Mouse (Mus musculus) gastrocnemius, adult 2 months (tissue): ENCODE data around the gene Npb. TPM values are rescaled to one million over a fixed set of nuclear protein-coding genes. Genes with fewer than 3 reads are reported as not detected.

Experiments
- DNase-seq: peaks from one replicate; pipeline ENCODE4 v3.0.0; 2022
- H3K27ac ChIP-seq: fragments of 200-600 bp; 2 replicates; pipeline ENCODE4 v1.8.1; 2022; ENCODE audit warnings: mild to moderate bottlenecking
- H3K4me3 ChIP-seq: fragments of 200-600 bp; 2 replicates; pipeline ENCODE4 v1.8.1; 2022; ENCODE audit warnings: mild to moderate bottlenecking, moderate library complexity
- CTCF ChIP-seq: fragments of 200-600 bp; IDR thresholded peaks from 2 replicates; pipeline ENCODE4 v1.8.1; 2022; ENCODE audit warnings: antibody characterized with exemption, mild to moderate bottlenecking, moderate library complexity
- intact Hi-C: fragments of 180-260 bp; cut with DNase I; formaldehyde crosslinking; loops from one replicate; pipeline ENCODE4 v1.15.1; 2025
- total RNA-seq, 2 experiments: library from RNA; stranded (reverse); gene quantifications; 2 replicates each; pipeline ENCODE4 v1.2.3; 2021

Gene Npb
- total RNA-seq, 2 experiments from 2014 or later = 0.78 TPM; not detected in 1

DNA sequence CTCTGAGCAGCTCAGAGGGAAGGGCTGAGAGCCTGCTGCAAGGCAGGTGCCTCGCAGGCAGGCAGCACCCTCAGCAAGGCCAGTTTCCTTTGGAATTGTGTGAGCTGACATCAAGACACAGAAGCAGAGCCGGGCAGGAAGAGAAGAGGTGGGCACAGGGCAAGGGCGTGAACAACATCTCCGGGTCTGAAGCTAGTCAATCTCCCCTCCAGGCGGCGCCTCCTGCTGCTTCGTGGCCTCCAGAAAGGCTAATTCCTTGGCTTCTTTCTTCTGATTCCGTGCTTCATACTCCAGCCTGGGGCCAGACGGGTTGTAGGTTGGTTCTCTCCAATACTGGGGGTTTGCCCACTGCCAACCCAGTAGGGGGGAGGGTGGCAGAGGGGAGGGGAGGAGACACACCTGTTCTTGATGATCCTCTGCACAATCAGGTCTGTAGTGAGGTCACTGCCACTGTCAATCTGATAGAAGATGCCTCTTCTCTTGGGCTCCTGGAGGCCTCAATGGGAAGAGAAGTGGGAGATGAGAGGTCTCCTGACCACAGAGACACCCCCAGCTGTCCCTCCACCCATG lies 2.3 kb downstream of the Npb start:
- TF ChIP-seq CTCF = no peak
- no peak overlapping the region for H3K4me3 ChIP-seq
- no peak for DNase-seq
- intact Hi-C loops = loop anchor here (5.0 kb wide), 1 partner anchor 33 kb away; no protein-coding TSS in a partner anchor
- no peak overlapping the region for H3K27ac ChIP-seq

DNA sequence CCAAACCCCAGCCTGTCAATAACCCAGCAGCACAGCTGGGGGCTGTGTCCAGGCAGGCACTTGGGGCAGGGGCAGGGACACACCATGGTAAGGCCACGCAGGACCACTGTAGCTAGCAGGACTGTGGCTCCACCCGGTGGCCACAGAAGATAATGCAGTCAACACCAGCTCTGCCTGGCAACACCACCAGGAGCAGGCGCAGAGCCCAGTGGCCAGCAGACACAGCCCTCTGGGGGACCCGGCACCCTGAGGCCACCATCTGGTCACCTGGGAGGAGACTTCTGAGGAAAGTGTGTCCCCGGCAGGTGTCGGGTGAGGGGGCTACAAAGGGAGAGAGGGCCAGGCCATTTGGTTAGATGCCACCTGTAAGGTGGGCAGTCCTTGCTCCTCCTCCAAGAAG lies 4.5 kb downstream of the Npb start:
- DNase-seq = peak; percentile 88
- Histone ChIP-seq H3K4me3 (no peak overlapping the region), H3K27ac (no peak overlapping the region)
- intact Hi-C loops = loop anchor here (1.0 to 5.0 kb wide), 3 partner anchors 35 to 123 kb away; no protein-coding TSS in a partner anchor
- TF ChIP-seq CTCF = peak; percentile 92

DNA sequence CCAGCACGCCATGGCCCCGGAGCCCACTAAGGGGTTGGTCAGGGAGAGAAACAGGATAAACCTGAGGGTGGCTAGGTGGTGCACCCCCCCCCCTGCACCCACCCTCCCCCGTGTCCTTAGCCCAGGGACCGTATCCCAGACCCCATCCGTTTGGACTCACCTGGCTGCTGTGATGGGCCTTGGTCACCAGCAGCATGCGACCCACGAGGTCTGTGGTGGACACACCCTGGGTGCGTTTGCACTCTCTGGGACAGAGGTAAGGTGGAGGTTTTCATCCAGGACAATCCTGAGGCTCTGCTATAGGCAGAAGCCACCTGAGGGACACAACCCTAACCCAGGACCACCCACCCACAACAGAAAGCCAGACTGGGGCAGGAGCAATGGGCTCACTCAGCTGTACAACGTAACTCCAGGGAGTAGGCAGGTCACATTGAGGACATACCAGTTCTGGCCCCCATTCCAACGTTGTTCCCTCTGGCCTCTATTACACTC lies 5.2 kb downstream of the Npb start:
- Histone ChIP-seq H3K4me3 (no peak overlapping the region), H3K27ac (no peak overlapping the region)
- DNase-seq = no peak
- intact Hi-C loops = loop anchor here (2.0 to 5.0 kb wide), 2 partner anchors 36 to 99 kb away; no protein-coding TSS in a partner anchor
- no peak for TF ChIP-seq CTCF

DNA sequence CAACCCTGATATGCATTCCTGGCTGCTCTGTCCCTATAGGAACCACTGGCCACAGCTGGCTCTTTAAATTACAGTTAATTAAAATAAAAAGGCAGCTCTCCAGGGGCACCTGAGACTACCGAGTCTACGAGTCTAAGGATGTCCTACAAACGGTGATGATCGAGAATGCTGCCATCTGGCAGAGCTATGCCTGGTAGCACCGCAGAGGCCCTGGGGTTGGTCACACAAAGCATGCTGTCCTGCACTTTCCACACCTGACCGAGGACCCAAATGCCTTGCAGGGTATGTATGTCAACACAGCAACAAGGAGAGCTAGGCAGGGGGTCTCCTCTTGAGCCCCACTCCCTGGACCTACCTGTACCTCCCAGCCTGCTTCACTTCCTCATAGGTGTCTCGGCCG lies 5.7 kb downstream of the Npb start:
- Histone ChIP-seq H3K27ac (0 out of 2 replicates have a peak overlapping the region, but pooled peaks have one; percentile 38), H3K4me3 (no peak overlapping the region)
- DNase-seq = no peak
- intact Hi-C loops = loop anchor here (2.0 to 5.0 kb wide), 2 partner anchors 37 to 99 kb away; no protein-coding TSS in a partner anchor
- TF ChIP-seq CTCF = no peak

GRCm38 (mm10) chr11:120615167-120615566 lies 6.9 kb downstream of the Npb start:
- no peak overlapping the region for H3K27ac ChIP-seq
- intact Hi-C loops = no loop called here
- no peak for DNase-seq
- TF ChIP-seq CTCF = no peak
- no peak overlapping the region for H3K4me3 ChIP-seq

GRCm38 (mm10) chr11:120615606-120616203 lies 7.4 kb downstream of the Npb start:
- H3K4me3 ChIP-seq = no peak overlapping the region
- no peak for TF ChIP-seq CTCF
- no peak for DNase-seq
- H3K27ac ChIP-seq = peak overlapping the region; percentile 28; the same call in 1 of the 2 replicates
- intact Hi-C loops = no loop called here

DNA sequence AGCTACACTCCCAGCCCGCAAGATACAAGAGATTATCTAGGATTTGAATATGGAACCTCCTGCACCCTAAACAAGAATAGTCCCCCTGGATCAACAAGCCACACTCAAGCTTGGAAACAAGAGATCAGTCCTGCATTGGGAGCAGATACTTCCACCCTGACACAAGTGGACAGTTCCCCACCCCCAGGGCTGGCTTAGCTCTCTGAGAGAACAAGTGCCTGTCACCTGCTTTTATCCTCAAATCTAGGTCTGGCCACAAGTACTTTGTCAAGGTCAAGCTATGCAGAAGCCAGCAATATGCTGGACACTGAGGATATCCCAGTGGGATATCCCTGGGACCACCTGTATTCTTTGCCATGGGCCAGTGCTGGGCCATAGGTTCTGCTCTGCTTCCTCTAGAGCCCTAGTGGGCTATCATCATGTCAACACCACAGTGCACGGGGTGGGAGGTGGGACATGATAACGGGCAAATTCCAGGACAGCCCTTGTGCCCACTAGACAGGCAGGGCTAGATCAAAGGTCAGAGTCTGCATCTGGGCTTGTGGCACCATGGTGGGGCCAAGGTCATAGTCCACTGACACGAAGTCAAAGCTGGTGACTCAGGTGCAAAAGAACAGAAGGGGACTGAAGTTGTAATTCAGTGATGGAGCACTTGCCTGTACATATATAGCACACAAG lies 8.5 kb downstream of the Npb start:
- no peak for DNase-seq
- intact Hi-C loops = no loop called here
- Histone ChIP-seq H3K27ac (peak overlapping the region; percentile 94), H3K4me3 (peak overlapping the region; percentile 91)
- no peak for TF ChIP-seq CTCF

DNA sequence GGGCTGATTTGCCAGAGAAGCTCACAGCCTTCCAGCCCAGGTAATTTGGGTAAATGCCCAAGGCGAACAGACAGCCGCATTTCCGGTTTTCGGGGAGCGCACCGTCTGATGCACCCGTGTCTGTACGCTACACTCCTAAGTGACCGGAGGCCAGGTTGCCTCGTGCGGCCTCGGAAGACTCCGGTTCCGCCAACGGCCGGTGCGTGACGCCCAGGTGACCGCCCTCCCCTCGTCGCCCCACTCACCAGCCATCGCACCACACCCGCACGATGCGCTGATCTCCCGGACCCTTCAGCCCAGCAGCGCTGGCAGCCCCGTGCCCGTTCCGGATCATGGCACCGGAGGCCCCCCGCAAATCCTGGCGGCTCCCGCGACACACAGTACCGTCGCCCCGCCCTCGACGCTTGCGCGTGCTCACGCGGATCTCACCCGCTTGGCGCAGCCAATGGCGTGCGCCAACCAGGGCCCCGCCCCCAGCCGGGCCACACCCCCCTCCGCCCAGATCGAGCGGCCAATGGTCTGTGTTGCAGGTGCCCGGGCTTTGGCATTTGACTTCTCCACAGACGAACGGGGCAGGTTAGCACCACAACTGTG lies 9.3 kb downstream of the Npb start, which contains the start of gene Pcyt2:
TSS of gene Pcyt2 (minus strand) at position 418 of the 594 bp plus-strand sequence.
- Histone ChIP-seq H3K4me3 (peak within 1 kb of the TSS; percentile 91), H3K27ac (peak within 1 kb of the TSS; percentile 94)
- peak; percentile 96 for DNase-seq
- no peak for TF ChIP-seq CTCF
- intact Hi-C loops = no loop called here

- intact Hi-C loops = no loop called here
- Histone ChIP-seq H3K4me3 (no peak overlapping the region), H3K27ac (peak overlapping the region; percentile 94)
- DNase-seq = no peak
- TF ChIP-seq CTCF = no peak
These were observed 10.6 kb downstream of the Npb start for GRCm38 (mm10) chr11:120618619-120619535.

DNA sequence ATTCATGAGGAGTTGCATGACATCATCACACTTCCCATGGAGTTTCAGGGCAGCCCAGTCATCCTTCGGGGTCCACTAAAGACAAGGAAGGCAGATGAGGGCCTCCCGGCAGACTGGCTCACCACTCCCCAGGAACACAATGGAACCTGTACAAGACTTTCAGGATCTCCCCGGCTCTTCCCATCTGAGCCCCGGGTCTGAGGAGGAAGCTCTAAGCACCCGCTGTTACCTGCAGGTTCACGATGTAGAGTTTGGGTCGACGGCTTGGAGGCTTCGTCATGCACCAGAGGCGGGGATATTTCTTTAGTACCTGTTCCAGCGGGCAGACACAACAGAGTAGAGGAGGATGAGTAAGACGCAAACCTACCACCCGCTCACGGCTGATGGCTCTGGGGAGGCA lies 11.9 kb downstream of the Npb start:
- Histone ChIP-seq H3K27ac (no peak overlapping the region), H3K4me3 (no peak overlapping the region)
- TF ChIP-seq CTCF = no peak
- intact Hi-C loops = no loop called here
- no peak for DNase-seq

- H3K4me3 ChIP-seq = no peak overlapping the region
- DNase-seq = no peak
- intact Hi-C loops = no loop called here
These were observed 14.5 kb downstream of the Npb start for GRCm38 (mm10) chr11:120622805-120623204.

More at GRCm38 (mm10) chr11:120622805-120623204, 14.5 kb downstream of the Npb start:
- no peak overlapping the region for H3K27ac ChIP-seq
- no peak for TF ChIP-seq CTCF
